Mouse (Mus musculus): ENCODE measurements at regions not wholly inside any gene's neighbourhood (a gene's known extent, or its start where the extent isn't known, plus 50 kb on each side); places are given as distances from the start of the nearest gene placed in this dataset.

GRCm38 (mm10) chr2:174848981-174849681 lies 88.7 kb downstream of the Edn3 start:
- no peak for DNase-seq (ENCODE audit: extremely low spot score, low spot score)

- DNase-seq (ENCODE audit: extremely low spot score, low spot score) = no peak
These were observed 90.4 kb downstream of the Edn3 start for GRCm38 (mm10) chr2:174850860-174851259.

- DNase-seq (ENCODE audit: extremely low spot score, low spot score) = peak; percentile 92
These were observed 91.3 kb downstream of the Edn3 start for GRCm38 (mm10) chr2:174851525-174852330.

GRCm38 (mm10) chr2:174853786-174854185 lies 93.4 kb downstream of the Edn3 start:
- DNase-seq (ENCODE audit: extremely low spot score, low spot score) = no peak

GRCm38 (mm10) chr2:174855548-174855947 lies 95.1 kb downstream of the Edn3 start:
- DNase-seq (ENCODE audit: extremely low spot score, low spot score) = no peak

- DNase-seq (ENCODE audit: extremely low spot score, low spot score) = no peak
These were observed 95.7 kb downstream of the Edn3 start for GRCm38 (mm10) chr2:174856135-174856534.

GRCm38 (mm10) chr2:174858011-174858834 lies 97.8 kb downstream of the Edn3 start:
- peak; percentile 53 for DNase-seq (ENCODE audit: extremely low spot score, low spot score)

GRCm38 (mm10) chr2:174858835-174859215 lies 98.4 kb downstream of the Edn3 start:
- DNase-seq (ENCODE audit: extremely low spot score, low spot score) = peak; percentile 78

- DNase-seq (ENCODE audit: extremely low spot score, low spot score) = peak; percentile 50
These were observed 99.1 kb downstream of the Edn3 start for GRCm38 (mm10) chr2:174859533-174859932.

GRCm38 (mm10) chr2:174864657-174865056 lies 104.2 kb downstream of the Edn3 start:
- DNase-seq (ENCODE audit: extremely low spot score, low spot score) = no peak

- no peak for DNase-seq (ENCODE audit: extremely low spot score, low spot score)
These were observed 106.1 kb downstream of the Edn3 start for GRCm38 (mm10) chr2:174866546-174866945.

- DNase-seq (ENCODE audit: extremely low spot score, low spot score) = no peak
These were observed 107.0 kb downstream of the Edn3 start for GRCm38 (mm10) chr2:174867397-174867796.

- DNase-seq (ENCODE audit: extremely low spot score, low spot score) = no peak
These were observed 107.8 kb downstream of the Edn3 start for GRCm38 (mm10) chr2:174868186-174868585.

GRCm38 (mm10) chr2:174868743-174869369 lies 108.4 kb downstream of the Edn3 start:
- DNase-seq (ENCODE audit: extremely low spot score, low spot score) = no peak

- no peak for DNase-seq (ENCODE audit: extremely low spot score, low spot score)
These were observed 109.9 kb downstream of the Edn3 start for GRCm38 (mm10) chr2:174870284-174870683.

GRCm38 (mm10) chr2:174871225-174871624 lies 110.8 kb downstream of the Edn3 start:
- no peak for DNase-seq (ENCODE audit: extremely low spot score, low spot score)

- DNase-seq (ENCODE audit: extremely low spot score, low spot score) = no peak
These were observed 111.4 kb downstream of the Edn3 start for GRCm38 (mm10) chr2:174871844-174872243.

GRCm38 (mm10) chr2:174876886-174877285 lies 116.5 kb downstream of the Edn3 start:
- DNase-seq (ENCODE audit: extremely low spot score, low spot score) = no peak

- no peak for DNase-seq (ENCODE audit: extremely low spot score, low spot score)
These were observed 118.6 kb downstream of the Edn3 start for GRCm38 (mm10) chr2:174878979-174879378.

- DNase-seq (ENCODE audit: extremely low spot score, low spot score) = no peak
These were observed 120.2 kb downstream of the Edn3 start for GRCm38 (mm10) chr2:174880659-174881058.

Data from neural tube, embryonic 10.5 days (tissue).